ENCODE assay signal across 11 mouse cellular contexts in the genomic region with DNA sequence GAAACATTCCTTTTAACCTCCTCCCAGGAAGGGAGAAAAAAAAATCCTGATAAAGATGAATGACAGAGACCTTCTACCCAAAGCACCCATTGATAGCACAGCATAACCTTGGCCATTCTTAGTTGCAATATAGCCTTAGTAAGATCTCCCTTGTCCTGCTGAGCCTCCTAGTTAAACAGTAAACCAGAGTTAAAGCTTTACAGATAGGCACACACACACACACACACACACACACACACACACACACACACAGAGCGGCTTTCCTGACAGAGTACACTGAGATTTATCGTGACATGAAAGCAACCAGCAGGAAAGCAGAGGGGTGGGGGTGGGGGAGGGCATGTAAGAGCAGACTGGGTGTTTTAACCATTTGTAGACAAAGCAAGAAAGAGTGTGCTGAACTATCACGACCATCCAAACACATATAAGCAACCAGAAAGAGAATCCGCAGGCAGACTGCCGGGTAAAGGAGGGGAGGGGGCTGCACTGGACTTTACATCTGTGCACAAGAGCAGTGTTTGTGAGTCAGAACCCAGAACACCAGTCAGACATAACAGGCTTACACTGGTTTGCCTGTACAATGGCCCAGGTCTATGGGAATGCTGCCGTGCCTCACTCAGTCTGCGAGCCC. TPM values are rescaled to one million over a fixed set of nuclear protein-coding genes. Genes with fewer than 3 reads are reported as not detected.
A peak's percentile ranks its signal among the peaks of the same experiment; 100 is the strongest.
DNase-seq lines count a peak whose midpoint lies in the region; ATAC-seq lines count a peak whose summit lies in the region.
"Had no signal": no experiment of that assay in that cellular context is flagged by ENCODE, and none has a peak within 500 bp of the region (broad histone marks: within the 10 kb centered on the region; RNA-seq: fewer than 3 reads in every experiment).

No protein-coding gene starts in this region.

- peak overlapping the region; percentile 66 for H3K27ac ChIP-seq in heart, embryonic 15.5 days
- H3K27ac ChIP-seq in hindbrain, embryonic 12.5 days, result peak overlapping the region; percentile 86
- peak overlapping the region; percentile 91 for H3K27ac ChIP-seq in limb, embryonic 12.5 days
- peak overlapping the region; percentile 79 for H3K27ac ChIP-seq in neural tube, embryonic 15.5 days (replicated peaks)

- ATAC-seq in heart, embryonic 15.5 days (replicated peaks; ENCODE audit: insufficient number of reproducible peaks, insufficient read depth, low FRiP score, low read depth), result no peak; the same call in 1 of the 2 replicates
- ATAC-seq in hindbrain, embryonic 12.5 days (ENCODE audit: low FRiP score), result peak; percentile 69
- peak; percentile 75 for ATAC-seq in limb, embryonic 12.5 days (ENCODE audit: insufficient number of reproducible peaks, insufficient read depth, low FRiP score, low TSS enrichment, low read depth)
- ATAC-seq in neural tube, embryonic 15.5 days (ENCODE audit: low FRiP score), result peak; percentile 40

- no peaks in the 10 kb centered on the region for H3K36me3 ChIP-seq in heart, embryonic 15.5 days
- no peaks in the 10 kb centered on the region for H3K36me3 ChIP-seq in hindbrain, embryonic 12.5 days
- peaks cover 43% of the 10 kb centered on the region for H3K36me3 ChIP-seq in limb, embryonic 12.5 days
- no peaks in the 10 kb centered on the region for H3K36me3 ChIP-seq in neural tube, embryonic 15.5 days

- H3K4me2 ChIP-seq in heart, embryonic 15.5 days, result peak overlapping the region; percentile 42
- H3K4me2 ChIP-seq in hindbrain, embryonic 12.5 days (replicated peaks), result peak overlapping the region; percentile 38
- H3K4me2 ChIP-seq in limb, embryonic 12.5 days, result peak overlapping the region; percentile 43
- peak overlapping the region; percentile 19 for H3K4me2 ChIP-seq in neural tube, embryonic 15.5 days

- no peak overlapping the region for H3K9ac ChIP-seq in heart, embryonic 15.5 days
- peak overlapping the region; percentile 19; the same call in 1 of the 2 replicates for H3K9ac ChIP-seq in hindbrain, embryonic 12.5 days
- H3K9ac ChIP-seq in limb, embryonic 12.5 days (replicated peaks), result 0 out of 2 replicates have a peak overlapping the region, but pooled peaks have one; percentile 3
- H3K9ac ChIP-seq in neural tube, embryonic 15.5 days (replicated peaks), result no peak overlapping the region

- H3K9me3 ChIP-seq in heart, embryonic 15.5 days (replicated peaks), result no peaks in the 10 kb centered on the region
- no peaks in the 10 kb centered on the region for H3K9me3 ChIP-seq in hindbrain, embryonic 12.5 days (replicated peaks)
- no peaks in the 10 kb centered on the region for H3K9me3 ChIP-seq in limb, embryonic 12.5 days
- H3K9me3 ChIP-seq in neural tube, embryonic 15.5 days (replicated peaks), result no peaks in the 10 kb centered on the region

- 16% methylated on average over 7 of the region's 7 CpGs for WGBS in heart, embryonic 15.5 days
- 5% methylated on average over 7 of the region's 7 CpGs for WGBS in hindbrain, embryonic 12.5 days
- 3% methylated on average over 7 of the region's 7 CpGs for WGBS in limb, embryonic 12.5 days
- 6% methylated on average over 7 of the region's 7 CpGs for WGBS in neural tube, embryonic 15.5 days

- no peak overlapping the region for H3K4me3 ChIP-seq in heart, embryonic 15.5 days
- no peak overlapping the region for H3K4me3 ChIP-seq in hindbrain, embryonic 12.5 days
- H3K4me3 ChIP-seq in limb, embryonic 12.5 days (replicated peaks), result no peak overlapping the region
- no peak overlapping the region for H3K4me3 ChIP-seq in neural tube, embryonic 15.5 days (replicated peaks)

- H3K27me3 ChIP-seq in heart, embryonic 15.5 days, result no peaks in the 10 kb centered on the region
- no peaks in the 10 kb centered on the region for H3K27me3 ChIP-seq in hindbrain, embryonic 12.5 days
- H3K27me3 ChIP-seq in limb, embryonic 12.5 days, result no peaks in the 10 kb centered on the region
- H3K27me3 ChIP-seq in neural tube, embryonic 15.5 days (replicated peaks), result no peaks in the 10 kb centered on the region
- H3K27me3 ChIP-seq: CH12.LX had no signal

- peaks cover 43% of the 10 kb centered on the region for H3K4me1 ChIP-seq in heart, embryonic 15.5 days (replicated peaks)
- H3K4me1 ChIP-seq in hindbrain, embryonic 12.5 days, result peaks cover 46% of the 10 kb centered on the region
- peaks cover 86% of the 10 kb centered on the region for H3K4me1 ChIP-seq in limb, embryonic 12.5 days (replicated peaks)
- peaks cover 63% of the 10 kb centered on the region for H3K4me1 ChIP-seq in neural tube, embryonic 15.5 days

- DNase-seq in heart, adult 18-20 months, result no peak
- no peak for DNase-seq in cerebellum, adult 11 months
- DNase-seq in right cerebral cortex, postnatal 14 days, result no peak
- no peak for DNase-seq in urinary bladder, postnatal 10 days (ENCODE audit: low spot score)
- DNase-seq: cerebellum, adult 11-12 months; thymus, adult 18-20 months had no signal

RNA-seq across cellular contexts. Expression of gene Hmga2, which starts 58.7 kb away (rescaled TPM):
- 2.8 and 3.3 TPM in 2 replicates for polyA plus RNA-seq in heart, embryonic 15.5 days (2015; fragmentation: Nextera tagmentation; extraction: Ambion mirVana)
- not detected for total RNA-seq in heart, adult 18-20 months (2021)
- polyA plus RNA-seq in hindbrain, embryonic 12.5 days (2016; fragmentation: Nextera tagmentation; extraction: Ambion mirVana), result 26.5 and 33.6 TPM in 2 replicates
- 128 and 132 TPM in 2 replicates for polyA plus RNA-seq in limb, embryonic 12.5 days (2016; fragmentation: Nextera tagmentation; extraction: Ambion mirVana)
- 3.2 and 7.5 TPM in 2 replicates for polyA plus RNA-seq in neural tube, embryonic 15.5 days (2015; fragmentation: Nextera tagmentation; extraction: Ambion mirVana)
- total RNA-seq: CH12.LX had no signal

Comparison
In these comparisons a context has a peak if more than half of its experiments do, and no peak if none do; other contexts are left out.
1. H3K9ac ChIP-seq: peak in hindbrain, embryonic 12.5 days (single experiment) and limb, embryonic 12.5 days (single experiment); none in heart, embryonic 15.5 days (single experiment) and neural tube, embryonic 15.5 days (single experiment).
2. Peak in every context shown above with its lines, with median percentiles within 50 percentile points of each other: H3K27ac ChIP-seq and H3K4me2 ChIP-seq.